In the genomic region with DNA sequence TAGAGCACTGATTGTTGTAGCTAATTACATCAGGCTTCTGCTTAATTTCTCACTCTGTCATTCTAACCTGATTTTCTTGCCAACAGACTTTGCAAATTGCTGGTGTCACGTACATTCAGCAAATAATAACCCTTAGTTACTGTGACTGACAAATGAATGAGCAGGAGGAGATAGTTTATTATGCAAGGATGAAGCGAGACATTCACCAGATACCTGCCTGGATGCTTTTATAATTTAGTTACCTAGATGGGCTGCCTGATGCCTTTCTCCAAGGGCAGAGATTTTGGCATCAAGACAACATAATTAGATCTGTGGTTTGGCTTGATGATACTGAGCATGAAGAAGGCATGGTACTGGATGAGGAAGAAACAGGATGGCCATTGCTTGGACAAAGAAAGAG, we compare ENCODE assay signal across 13 mouse cellular contexts.
"Had no signal": no experiment of that assay in that cellular context is flagged by ENCODE, and none has a peak within 500 bp of the region (broad histone marks: within the 10 kb centered on the region; RNA-seq: fewer than 3 reads in every experiment).

No protein-coding gene starts in this region.

- H3K9me3 ChIP-seq: liver, embryonic 12.5 days; lung, embryonic 15.5 days; megakaryocyte, embryonic 14.5 days; midbrain, embryonic 15.5 days; neural tube, embryonic 12.5 days had no signal

- ATAC-seq: liver, embryonic 12.5 days; midbrain, embryonic 15.5 days had no signal

- H3K4me3 ChIP-seq: limb, embryonic 15.5 days; liver, embryonic 12.5 days; lung, embryonic 15.5 days; megakaryocyte, embryonic 14.5 days; midbrain, embryonic 15.5 days; neural tube, embryonic 12.5 days had no signal

- H3K27ac ChIP-seq: limb, embryonic 15.5 days; liver, embryonic 12.5 days; lung, embryonic 15.5 days; macrophage; midbrain, embryonic 15.5 days; neural tube, embryonic 12.5 days had no signal

- DNase-seq: kidney, postnatal 25 days; layer of hippocampus, adult 9-11 months; layer of hippocampus, postnatal 36 days; lung, postnatal 14 days; thymus, postnatal 36 days had no signal

- H3K27me3 ChIP-seq: limb, embryonic 15.5 days; liver, embryonic 12.5 days; lung, embryonic 15.5 days; megakaryocyte, embryonic 14.5 days; midbrain, embryonic 15.5 days; neural tube, embryonic 12.5 days had no signal

- H3K4me2 ChIP-seq: limb, embryonic 15.5 days; liver, embryonic 12.5 days; lung, embryonic 15.5 days; midbrain, embryonic 11.5 days; midbrain, embryonic 15.5 days; neural tube, embryonic 12.5 days had no signal

- H3K36me3 ChIP-seq: limb, embryonic 15.5 days; liver, embryonic 12.5 days; lung, embryonic 15.5 days; midbrain, embryonic 15.5 days; neural tube, embryonic 12.5 days had no signal

- H3K4me1 ChIP-seq: limb, embryonic 15.5 days; liver, embryonic 12.5 days; lung, embryonic 15.5 days; megakaryocyte, embryonic 14.5 days; midbrain, embryonic 15.5 days; neural tube, embryonic 12.5 days had no signal

- H3K9ac ChIP-seq: limb, embryonic 15.5 days; liver, embryonic 12.5 days; lung, embryonic 15.5 days; midbrain, embryonic 15.5 days; neural tube, embryonic 12.5 days had no signal
